Mouse (Mus musculus) G1E-ER4 (cell line): ENCODE measurements around the gene Rbbp5. TPM values are rescaled to one million over a fixed set of nuclear protein-coding genes. Genes with fewer than 3 reads are reported as not detected.

ENCODE experiments used
- GATA1 ChIP-seq: IDR thresholded peaks from one replicate; pipeline ENCODE4 v1.8.0; 2012; ENCODE audit warnings: low read length, inconsistent platforms
- polyA plus RNA-seq: library from polyadenylated mRNA; stranded (reverse); fragments of >175 nt; gene quantifications from 2 replicates; pipeline ENCODE4 v1.2.3, GENCODE M21; 2012

Gene Rbbp5
- polyA plus RNA-seq, 1 experiment = 7.5 TPM

DNA sequence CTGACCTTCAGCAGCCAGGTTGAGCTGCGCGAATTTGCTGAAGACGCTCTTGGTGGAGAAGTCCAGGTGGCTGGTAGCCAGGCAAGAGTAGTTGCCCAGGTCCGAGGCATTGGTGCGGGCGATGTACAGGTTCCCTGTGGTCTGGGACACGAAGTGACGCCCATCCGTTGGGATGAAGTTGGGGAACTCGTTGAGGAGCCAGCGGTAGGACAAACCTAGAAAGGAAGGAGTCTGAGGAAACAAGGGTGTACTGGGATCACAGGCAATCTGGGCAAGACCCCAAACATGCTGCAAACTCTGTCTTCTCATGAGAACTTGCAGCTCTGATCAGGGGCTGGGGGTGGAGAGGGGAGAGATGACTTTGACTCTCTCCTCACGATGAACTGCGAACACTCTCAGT, 50.9 kb downstream of the Rbbp5 start:
- TF ChIP-seq GATA1 = no peak

DNA sequence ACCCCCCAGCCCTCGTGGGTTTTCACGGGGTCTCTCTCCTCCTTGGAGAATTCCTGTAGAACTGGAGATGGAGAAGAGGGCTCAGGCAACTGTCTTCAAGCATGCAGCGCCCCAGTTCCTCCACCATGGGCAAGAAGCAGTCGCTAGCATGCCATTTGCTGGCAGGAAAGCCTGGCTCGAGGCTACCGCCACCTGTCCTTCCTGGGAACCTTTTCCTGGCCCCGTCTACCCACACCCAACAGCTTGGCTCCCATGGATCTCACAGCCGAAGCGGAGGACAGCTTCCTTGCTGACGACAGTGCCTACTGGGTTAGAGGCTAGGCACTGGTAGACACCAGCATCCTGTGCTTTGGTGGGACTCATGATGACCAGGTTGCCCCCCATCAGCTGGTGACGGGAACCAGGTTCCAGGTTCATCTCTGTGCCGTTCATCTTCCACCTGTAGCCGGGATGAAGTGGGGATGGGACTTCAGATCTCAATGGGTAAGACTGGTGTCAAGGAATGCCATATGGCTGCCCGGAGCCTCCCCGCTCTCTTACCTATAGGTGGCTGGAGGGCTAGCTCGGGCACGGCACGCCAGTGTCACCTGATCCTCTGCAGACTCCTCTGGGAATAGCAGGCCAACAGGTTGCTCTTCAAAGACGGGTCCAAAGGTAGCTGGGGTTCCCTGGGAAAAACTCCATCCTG, 51.6 kb downstream of the Rbbp5 start:
- TF ChIP-seq GATA1 = no peak

DNA sequence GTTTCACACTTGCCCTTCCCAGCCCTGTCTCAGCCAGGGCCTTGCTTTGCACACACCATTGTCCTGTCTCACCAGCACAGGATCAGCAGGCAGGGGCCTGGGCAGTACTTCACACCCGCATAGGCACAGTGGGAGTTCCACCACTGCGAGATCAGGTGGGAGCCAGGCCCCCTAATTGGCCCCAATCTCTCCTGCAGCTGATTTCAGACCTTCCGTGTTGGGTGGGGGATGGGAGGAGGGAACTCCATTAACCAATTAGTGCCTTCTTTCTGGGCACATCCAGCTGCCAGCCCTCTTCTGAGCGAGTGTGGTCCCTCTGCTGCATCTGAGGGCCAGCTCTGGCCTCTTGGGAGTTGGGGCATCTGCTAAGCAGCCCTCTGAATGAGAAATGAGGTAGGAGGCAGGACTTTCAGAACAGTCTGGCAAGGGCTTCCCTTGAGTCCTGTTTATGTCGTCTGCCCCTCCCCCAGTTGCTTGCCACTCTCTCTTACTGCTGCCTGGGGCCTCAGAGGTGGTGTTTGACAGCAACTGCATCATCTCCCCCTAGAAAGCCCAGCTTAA, 53.5 kb downstream of the Rbbp5 start:
- TF ChIP-seq GATA1 = no peak

DNA sequence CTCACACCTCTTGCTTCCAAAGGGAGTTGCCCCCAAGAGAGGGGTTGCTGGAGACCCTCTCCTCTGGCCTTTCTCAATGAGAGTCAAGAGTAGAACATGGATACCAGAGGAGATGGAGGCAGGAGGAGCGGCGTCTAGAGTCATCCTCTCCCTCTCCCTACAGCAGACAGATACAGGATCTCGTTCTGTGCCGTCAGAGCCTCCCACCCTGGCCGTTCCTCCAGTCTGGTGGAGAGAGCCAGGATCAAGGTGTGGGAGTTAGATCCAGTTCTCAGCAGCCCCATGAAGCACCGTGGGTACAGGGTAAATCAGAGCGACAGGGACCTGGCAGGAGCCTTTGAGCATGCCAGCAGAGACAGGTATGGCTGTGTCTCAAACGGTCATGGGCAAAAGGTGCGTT, 55.4 kb downstream of the Rbbp5 start:
- no peak for TF ChIP-seq GATA1

DNA sequence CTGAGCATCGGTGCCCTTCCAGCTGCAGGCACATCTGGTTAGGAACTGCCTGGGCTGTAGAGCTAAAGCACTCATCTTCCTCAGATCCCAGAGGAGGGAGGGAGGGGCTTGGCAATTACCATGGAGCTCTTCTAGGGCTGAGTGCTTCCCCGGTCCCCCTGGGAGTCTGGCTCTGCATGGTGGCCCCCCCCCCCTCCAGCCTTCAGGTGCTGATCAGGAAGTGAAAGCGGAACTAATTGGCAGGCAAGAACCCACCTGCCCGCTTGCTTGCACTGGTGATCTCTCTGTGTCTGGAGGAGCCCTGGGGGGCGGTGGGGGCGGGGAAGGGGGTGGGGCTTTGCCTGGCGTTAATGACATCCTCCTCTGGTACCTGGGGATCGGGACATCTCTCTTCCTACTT, 56.7 kb downstream of the Rbbp5 start:
- no peak for TF ChIP-seq GATA1

DNA sequence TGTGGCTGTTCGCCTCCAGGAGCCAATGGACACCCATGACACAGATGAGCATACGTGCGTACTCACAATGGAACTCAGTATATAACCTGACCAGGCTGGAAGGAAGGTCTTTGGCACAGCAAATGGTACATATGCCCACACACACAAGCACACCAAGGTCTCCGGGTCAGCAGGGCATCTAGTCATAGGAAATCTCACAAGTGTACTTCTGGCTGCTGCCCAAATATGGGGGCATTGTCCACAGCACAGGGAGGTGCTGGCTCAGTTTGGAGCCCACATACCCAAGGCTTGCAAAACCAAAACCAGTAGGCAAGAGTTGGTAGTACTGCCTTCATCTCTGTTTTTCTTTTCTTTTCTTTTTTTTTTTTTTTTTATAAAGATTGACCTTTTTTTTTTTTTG, 58.4 kb downstream of the Rbbp5 start:
- no peak for TF ChIP-seq GATA1

DNA sequence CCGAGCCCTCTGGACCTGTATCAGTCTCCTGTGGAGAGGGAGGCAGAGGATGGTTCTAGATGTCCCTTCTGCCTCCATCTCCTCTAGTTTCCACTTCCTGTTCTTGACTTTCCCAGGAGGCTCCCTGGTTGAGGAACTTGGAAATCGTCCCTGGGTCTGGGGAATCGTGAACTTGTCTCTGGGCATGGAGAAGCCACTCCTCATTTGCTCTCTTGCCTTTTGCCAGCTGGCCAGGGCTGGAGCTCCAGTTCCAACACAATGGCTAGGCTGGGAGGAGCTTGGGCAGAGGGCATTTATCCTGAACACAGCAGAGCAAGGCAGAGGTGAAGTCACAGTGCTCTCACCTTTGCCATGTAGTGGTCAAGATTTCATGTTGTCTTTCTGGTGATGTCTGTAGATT, 59.3 kb downstream of the Rbbp5 start:
- TF ChIP-seq GATA1 = no peak

DNA sequence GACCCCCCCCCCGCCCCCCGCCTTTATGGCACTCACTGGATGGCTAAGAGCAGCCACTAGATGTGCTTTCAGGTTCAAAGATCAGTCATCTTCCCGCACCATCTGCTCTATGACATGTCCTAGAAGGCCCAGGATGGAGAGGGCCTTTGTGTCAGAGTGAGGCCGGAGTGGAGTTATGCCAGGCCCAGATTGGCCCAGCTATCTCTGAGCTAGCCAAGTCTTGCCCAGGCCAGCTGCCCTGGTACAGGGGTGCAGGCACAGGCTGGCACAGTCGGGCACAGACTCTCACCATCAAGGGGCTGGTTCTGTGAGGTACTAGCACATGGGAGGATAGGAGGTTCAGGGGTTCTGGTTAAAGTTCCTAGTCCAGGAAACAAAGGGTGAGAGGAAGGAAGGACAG, 60.6 kb downstream of the Rbbp5 start:
- no peak for TF ChIP-seq GATA1

DNA sequence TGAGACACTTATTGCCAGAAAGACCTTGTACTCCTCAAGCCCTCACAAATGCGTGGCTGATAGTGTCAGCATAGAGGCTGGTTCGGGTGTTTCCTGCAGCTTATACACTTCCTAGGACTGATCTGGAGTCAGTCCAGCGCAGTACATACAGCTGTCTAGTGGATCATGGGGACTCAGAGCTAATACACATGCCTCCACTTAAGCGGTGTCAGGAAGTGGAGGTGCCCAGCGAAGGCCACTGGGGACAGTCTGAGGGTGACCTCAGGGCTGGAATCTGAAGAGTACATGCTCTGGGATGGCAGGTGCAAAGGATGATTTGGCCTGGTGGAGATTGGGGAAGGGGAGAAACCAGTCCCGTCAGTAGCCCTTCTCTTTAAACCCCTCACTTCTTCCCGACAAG, 63.5 kb downstream of the Rbbp5 start:
- TF ChIP-seq GATA1 = no peak

DNA sequence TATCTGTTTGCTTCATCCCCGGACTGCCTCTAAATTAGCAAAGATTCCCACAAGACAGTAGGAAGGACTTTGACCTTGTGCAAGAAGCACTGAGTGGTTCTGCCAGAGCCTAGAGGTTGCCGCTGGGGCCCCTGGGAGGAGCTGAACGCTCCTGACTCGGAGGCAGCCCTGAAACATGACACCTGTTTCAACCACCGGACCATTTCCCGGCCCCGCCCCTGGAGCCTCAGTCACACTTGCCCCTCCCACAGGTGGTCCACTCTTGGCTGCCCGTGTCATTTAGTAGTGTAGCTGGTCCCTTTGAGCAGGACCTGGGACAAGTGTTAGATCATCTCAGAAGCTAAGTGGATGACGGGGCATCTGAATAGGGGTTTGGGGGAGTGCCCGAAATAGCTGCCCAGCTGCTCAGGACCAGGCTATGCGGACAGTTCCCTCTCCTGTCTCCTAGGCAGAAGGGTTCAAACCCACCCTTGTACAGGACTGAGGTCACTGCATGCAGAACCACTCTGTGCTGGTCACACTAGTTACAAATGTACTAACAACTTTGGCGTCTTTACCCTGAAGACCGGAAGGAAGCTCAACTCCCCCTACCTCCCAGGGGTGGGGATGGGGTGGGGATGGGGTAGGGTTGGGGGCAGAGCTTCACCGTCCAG, 64.1 kb downstream of the Rbbp5 start:
- TF ChIP-seq GATA1 = no peak

DNA sequence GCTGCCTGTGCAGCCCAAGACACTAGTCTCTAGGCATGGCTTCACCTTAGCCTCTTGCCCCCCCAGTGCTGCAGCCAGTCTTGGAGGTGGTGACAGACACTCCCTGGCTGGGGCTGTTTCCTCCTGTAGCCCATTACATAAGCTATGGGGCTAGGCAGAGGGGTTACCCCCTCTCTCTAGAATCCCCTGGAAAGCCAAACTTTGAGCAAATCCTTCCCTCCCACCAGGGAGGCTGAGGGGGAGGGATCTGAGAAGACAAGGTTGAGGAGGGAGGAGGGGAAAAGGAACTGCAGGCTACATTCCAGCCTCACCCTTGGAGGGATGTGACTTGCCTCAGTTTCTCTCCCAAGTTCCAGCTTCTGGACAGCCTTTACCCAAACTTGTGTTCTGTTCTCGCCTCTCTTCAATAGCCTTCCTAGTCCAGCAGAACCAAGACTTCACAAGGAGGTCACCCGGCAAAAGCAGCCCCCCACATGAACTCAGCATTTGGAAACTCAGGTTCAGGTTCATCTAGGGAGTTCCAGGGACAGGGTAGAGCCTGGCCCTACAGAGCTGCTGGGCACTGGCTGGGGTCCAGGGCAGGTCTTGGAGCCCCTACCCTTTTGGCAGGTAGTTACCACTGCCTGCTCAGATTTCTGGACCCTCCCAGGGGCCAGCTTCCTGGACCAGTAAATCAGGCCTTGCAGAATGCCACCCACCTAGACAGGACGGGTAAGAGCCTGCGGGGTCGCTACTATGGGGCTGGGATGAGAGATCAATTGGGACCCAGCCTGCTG, 64.8 kb downstream of the Rbbp5 start:
- no peak for TF ChIP-seq GATA1

DNA sequence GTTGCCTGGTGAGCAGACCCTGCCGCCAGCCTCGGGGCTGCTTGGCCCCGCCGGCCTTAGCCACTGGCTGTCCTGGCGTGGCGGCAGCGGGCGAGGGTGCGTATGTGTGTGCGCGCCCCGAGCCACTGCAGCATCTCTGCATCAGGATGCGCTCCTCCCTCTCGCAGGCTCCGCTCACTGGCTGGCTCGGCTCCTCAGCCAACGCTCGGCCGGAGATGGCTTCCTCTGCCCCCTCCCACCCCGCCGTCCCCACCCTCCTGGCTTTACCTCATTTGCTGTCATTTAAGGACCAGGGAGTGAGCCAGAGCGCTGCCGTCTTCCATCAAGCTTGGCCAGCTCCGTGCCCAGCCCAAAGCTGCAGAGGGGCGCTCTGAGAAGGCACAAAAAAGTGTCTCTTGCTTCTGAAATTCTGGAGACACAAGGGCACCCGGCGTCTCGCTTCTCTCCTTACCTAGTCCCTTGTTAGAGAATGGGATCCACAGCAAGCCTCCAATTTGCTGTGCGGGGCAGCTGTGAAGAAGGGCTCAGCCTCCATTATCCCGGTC, 65.7 kb downstream of the Rbbp5 start, which contains the start of gene Cntn2:
Gene Cntn2, minus strand, starts transcription at position 495 of the 545 bp plus-strand sequence.
- TF ChIP-seq GATA1 = no peak

DNA sequence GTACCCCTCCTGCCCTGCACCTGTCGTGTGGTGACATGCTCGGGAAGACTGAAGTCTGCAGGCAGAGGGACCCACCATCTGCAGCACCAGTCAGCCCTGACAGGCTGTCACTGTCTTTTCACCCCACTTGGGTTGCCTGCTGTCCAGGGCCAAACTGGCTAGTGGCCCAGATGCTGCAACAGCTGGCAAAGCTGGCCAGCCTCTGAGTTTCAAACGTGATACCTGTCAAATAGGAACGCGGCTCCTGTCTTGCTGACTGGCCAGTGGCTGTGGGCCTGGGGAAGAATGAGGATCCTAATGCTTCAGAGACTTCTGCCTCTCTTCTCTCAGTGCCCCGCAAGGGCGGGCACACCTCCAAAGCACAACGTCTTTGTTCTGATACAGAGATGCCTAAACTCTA, 66.6 kb downstream of the Rbbp5 start:
- TF ChIP-seq GATA1 = no peak

Other genes with a start within 250 kb of the Rbbp5 start
- gene Gm10188, start 247.6 kb upstream of the Rbbp5 start, polyA plus RNA-seq = not detected in 2 replicates
- gene Klhdc8a, start 178.7 kb upstream of the Rbbp5 start, polyA plus RNA-seq = not detected in 2 replicates
- gene Nuak2, start 161.2 kb upstream of the Rbbp5 start, polyA plus RNA-seq = 0.02 TPM in 1 of 2 replicates, not detected in the other
- gene Tmcc2, start 86.1 kb upstream of the Rbbp5 start, polyA plus RNA-seq = 23.2 and 30.2 TPM in 2 replicates
- gene Dstyk, start 59.8 kb upstream of the Rbbp5 start, polyA plus RNA-seq = 5.1 and 6.9 TPM in 2 replicates
- 0.54 and 0.69 TPM in 2 replicates for gene Tmem81, start 28.9 kb downstream of the Rbbp5 start, polyA plus RNA-seq
- gene Cntn2, start 65.9 kb downstream of the Rbbp5 start, polyA plus RNA-seq = not detected in 2 replicates